Mouse (Mus musculus) right cerebral cortex, postnatal 10 days (tissue): ENCODE results near the gene E330009J07Rik.

Experiments
- DNase-seq, 2 experiments: peaks; one replicate each; pipeline ENCODE4 v3.0.0; 2021; ENCODE audit warnings: low spot score in 2 of 2

E330009J07Rik gene

GRCm38 (mm10) chr6:40436047-40436483, at the start of gene E330009J07Rik:
Gene E330009J07Rik (minus strand): TSS chr6:40436135.
- peak; percentile 79 to 84 for DNase-seq

- no peak for DNase-seq
Measured at GRCm38 (mm10) chr6:40482318-40482717, 46.4 kb upstream of the E330009J07Rik start.

- DNase-seq, result no peak
Measured at GRCm38 (mm10) chr6:40479705-40480104, 43.8 kb upstream of the E330009J07Rik start.

GRCm38 (mm10) chr6:40476132-40476531, 40.2 kb upstream of the E330009J07Rik start:
- DNase-seq, result no peak

- DNase-seq, result no peak
Measured at GRCm38 (mm10) chr6:40471720-40472010, 35.7 kb upstream of the E330009J07Rik start.

- peak; percentile 95 to 96 for DNase-seq
Measured at GRCm38 (mm10) chr6:40470916-40471719, 35.2 kb upstream of the E330009J07Rik start, which contains the start of gene Ssbp1. Gene Ssbp1 (plus strand): TSS chr6:40471352.

- DNase-seq, result no peak
Measured at GRCm38 (mm10) chr6:40465710-40466109, 29.8 kb upstream of the E330009J07Rik start.

- no peak for DNase-seq
Measured at GRCm38 (mm10) chr6:40454436-40455041, 18.6 kb upstream of the E330009J07Rik start.

GRCm38 (mm10) chr6:40448626-40449025, 12.7 kb upstream of the E330009J07Rik start:
- DNase-seq, result no peak

GRCm38 (mm10) chr6:40443281-40443928, 7.5 kb upstream of the E330009J07Rik start:
- DNase-seq, result no peak

GRCm38 (mm10) chr6:40441755-40442154, 5.8 kb upstream of the E330009J07Rik start:
- no peak for DNase-seq

- DNase-seq, result no peak
Measured at GRCm38 (mm10) chr6:40441276-40441675, 5.3 kb upstream of the E330009J07Rik start.

GRCm38 (mm10) chr6:40439731-40440130, 3.8 kb upstream of the E330009J07Rik start:
- no peak for DNase-seq

GRCm38 (mm10) chr6:40438936-40439335, 3.0 kb upstream of the E330009J07Rik start, which contains the start of gene Wee2:
Gene Wee2 (plus strand): TSS chr6:40439088.
- DNase-seq, result no peak

GRCm38 (mm10) chr6:40435151-40436046, 536 bp downstream of the E330009J07Rik start:
- DNase-seq, result peak; percentile 86 to 88

- DNase-seq, result no peak
Measured at GRCm38 (mm10) chr6:40434697-40435096, 1.2 kb downstream of the E330009J07Rik start.

- DNase-seq, result peak; percentile 86 to 92
Measured at GRCm38 (mm10) chr6:40432346-40433275, 3.3 kb downstream of the E330009J07Rik start.

GRCm38 (mm10) chr6:40431812-40432211, 4.1 kb downstream of the E330009J07Rik start:
- DNase-seq, result no peak

- no peak for DNase-seq
Measured at GRCm38 (mm10) chr6:40431356-40431755, 4.6 kb downstream of the E330009J07Rik start.

GRCm38 (mm10) chr6:40430878-40431277, 5.1 kb downstream of the E330009J07Rik start:
- no peak for DNase-seq
